Mouse (Mus musculus) liver, postnatal 0 days (tissue): Measurements from ENCODE around the gene Fam13c.

ENCODE experiments used
- CTCF ChIP-seq: sonication (generic); IDR thresholded peaks from 2 replicates; pipeline ENCODE4 v1.5.1; 2016; ENCODE audit warnings: antibody characterized with exemption, low read depth
- EP300 ChIP-seq: IDR thresholded peaks from 2 replicates; pipeline ENCODE4 v1.6.1; 2016; ENCODE audit warnings: antibody characterized with exemption, low read depth, mild to moderate bottlenecking

- no peak for TF ChIP-seq EP300
- no peak for TF ChIP-seq CTCF
Measured at GRCm38 (mm10) chr10:70542857-70543256, 102.6 kb downstream of the Fam13c start.
